Mouse (Mus musculus) lung, postnatal 14 days (tissue): ENCODE data around the gene Pign.

ENCODE experiments used
- DNase-seq: peaks from one replicate; pipeline ENCODE4 v3.0.0; 2021

Gene Pign

DNA sequence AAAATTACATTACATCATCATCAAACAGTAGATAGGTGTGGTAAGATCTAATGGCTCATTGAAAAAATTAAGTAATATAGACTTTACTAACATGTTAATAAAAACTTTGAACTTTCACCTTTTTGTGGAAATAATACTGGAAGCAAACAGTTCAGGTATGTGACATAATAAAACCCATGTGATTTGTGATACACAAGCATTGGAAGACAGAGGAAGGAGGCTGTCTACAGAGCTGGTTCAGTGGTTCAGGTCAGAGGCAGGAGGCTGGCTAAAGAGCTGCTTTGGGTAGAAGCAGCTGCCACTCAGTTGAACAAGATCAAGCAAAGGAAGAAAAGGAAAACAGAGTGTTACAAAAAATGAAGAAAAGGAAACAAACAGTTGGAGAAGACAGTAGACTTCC, 107.4 kb downstream of the Pign start:
- no peak for DNase-seq

DNA sequence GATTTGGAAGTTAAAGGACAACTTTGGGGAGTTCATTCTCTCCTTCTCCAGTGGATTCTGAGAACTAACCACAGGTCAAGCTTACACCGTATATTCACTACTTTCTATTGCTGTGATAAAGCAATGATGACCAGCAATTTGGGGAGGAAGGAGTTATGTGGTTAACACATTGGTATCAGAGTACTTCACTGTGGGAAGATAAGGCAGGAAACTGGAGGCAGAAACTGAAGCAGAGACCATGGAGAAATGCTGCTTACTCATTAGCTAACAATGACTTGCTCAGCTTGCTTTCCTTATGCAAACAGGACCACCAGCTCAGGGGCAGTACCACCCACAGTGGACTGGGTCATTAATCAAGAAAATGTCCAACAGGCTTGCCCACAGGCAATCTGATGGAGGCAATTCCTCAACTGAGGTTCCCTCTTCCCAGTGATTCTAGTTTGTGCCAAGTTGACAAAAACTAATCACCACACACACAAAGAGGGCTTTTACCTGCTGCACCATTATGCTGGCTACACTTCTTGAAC, 108.2 kb downstream of the Pign start:
- no peak for DNase-seq

DNA sequence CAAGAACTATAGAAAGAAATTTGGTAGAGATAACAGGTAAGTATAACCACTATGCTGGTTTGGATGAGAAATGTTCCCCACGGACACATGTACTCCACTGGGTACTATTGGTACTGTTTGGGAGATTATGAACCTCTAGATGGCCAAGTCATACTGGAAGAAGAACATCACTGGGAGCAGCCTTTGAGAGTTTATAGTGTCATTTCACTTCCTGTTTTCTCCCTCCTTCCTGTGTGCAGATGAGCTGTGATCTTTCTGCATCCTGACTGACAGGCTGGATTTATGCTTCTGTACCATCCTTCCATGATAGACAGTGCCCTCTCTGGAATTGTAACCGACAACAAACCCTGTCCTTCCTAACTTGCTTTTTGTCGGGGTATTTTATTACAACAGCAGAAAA, 110.3 kb downstream of the Pign start:
- no peak for DNase-seq

DNA sequence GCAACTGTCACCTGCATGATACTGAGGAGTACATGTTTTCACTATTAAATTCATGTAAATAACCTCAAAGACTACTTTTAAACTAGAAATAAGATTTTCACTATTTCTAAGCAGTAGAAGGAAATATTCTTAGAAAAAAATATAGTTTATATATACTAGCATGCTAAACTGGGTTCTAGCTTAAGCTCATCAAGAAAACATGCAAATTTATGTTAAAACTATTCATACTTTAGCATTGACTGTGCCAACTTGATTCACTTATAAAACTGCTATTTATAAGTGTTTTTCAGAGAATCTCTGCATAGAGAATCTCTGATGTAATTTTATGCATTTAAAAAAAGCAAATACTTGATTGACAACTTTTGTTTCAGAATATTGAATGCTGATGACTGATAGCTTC, 113.3 kb downstream of the Pign start:
- DNase-seq = no peak

DNA sequence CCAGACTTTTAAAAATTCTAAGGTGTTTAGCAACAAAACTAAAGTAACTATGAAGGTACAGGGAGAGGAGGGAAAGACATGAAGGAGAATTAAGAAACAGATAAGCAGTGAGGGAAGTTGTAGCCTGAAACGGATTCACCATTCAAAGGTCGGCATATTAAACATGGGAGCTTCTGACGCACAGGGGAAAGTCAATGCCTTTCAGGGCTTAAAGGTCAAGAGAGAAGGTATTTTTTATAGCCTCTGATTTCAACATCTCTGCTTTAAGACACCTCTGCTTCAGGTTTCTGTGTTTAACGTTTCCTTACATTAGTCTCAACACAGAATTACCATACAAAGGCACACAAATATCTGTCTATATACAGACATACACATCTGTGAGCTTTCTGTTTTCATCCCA, 113.8 kb downstream of the Pign start:
- DNase-seq = no peak

DNA sequence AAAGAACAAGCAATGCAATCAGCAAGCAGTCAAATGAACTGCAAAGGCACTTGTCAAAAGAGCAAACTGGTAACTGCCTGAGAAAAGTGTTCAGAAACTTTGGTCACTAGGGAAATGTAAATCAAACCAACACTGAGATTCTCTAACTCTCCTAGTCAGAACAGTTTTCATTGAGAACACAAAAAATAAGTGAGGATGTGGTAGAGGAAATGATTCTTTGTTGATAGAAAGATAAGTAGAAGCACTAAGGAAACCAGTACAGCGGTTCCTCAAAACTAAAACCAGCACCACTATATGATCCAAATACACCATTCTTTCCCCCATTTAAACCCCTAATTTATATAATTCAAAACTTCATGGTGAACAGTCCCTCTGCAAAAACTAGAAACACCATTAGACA, 120.4 kb downstream of the Pign start:
- no peak for DNase-seq

DNA sequence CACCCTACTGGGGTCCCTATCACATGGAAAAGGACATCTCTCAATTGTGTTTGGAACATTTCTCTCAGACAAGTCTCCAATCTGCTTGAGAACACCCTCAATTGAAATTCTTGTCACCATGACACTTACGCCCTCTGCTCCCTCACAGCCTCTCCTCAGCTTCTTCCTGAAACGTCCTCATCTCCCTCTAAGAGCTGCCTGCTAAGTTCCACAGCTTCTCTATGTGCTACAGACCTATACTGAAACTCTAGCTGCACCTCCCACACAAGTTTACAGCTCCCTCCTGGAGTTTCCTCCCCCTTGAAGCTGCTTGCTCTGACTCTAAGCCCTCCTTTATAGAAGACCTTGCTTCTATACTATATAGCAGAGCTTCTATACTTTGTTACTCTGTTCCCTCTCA, 139.7 kb downstream of the Pign start:
- DNase-seq = no peak

DNA sequence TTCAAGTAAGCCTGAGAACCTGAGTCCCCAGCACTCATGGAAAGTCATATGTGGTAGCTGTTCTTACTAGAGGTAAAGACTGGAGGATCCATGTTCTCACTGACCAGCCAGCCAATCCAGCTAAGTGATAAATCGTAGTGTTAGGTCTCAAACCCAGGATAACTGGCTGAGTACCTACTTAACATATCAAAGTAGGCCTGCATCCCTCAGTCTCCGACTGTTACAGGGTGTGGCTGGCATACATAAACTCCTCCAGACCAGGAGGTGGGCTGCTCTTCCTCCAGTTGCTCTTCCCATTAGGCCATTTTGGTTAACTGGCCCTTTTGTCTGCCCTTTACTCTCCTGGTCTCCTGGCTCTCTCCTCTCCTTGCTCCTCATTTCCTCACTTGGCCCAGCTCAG, 141.2 kb downstream of the Pign start:
- no peak for DNase-seq

DNA sequence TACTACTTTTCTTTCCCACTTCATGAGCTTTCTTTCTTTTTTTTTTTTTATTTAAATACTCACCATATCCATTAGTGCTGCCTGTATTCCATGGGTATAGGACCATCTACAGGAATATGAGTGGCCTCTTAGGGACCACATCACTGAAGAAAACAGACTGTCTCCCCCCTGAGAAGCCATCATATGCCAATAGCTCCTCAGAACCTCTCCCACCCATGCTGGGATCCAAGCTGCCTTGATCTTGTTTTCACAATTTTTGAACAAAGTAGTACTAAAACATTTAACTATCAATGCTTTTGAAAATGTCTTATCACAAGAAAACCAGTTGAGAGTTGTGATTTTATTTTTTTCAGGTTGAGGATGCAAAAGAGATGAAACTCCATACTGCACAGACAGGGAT, 145.4 kb downstream of the Pign start:
- no peak for DNase-seq

DNA sequence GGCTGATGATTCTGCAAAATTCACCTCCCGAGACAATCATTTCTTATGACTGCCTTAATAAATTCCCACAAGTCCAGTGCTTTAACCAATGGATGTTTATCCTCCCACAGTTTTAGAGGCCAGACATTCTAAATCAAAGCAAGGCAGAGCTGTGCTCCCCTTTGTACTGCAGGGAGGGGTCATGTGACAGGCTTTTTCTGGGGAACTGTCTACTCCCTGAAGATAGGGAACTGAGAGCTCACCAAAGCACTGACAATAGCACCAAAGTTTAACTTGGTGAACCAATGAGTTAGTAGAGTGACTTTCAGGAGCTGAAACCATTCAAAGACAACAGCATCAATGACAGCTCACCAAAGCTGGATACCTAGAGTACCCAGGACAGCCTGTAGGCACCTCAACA, 156.4 kb downstream of the Pign start:
- DNase-seq = no peak

DNA sequence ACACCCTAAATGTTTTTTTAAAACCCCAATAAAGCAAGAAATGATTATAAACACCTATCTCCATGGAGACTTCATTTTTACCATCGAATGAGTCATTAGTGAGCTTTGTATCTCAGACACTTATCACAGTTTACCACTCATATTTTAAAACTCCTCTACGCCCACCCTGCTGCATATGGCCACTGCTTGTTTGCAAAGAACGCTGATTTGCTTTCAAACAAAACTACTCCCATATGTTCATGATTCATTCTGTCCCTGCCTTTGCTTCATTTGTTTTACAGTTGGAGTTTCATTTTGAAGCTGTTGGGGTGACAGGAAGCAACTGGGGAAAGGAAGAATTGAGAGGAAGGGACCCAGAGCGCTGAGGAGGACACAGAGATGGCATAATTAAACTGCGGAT, 170.9 kb downstream of the Pign start:
- no peak for DNase-seq

DNA sequence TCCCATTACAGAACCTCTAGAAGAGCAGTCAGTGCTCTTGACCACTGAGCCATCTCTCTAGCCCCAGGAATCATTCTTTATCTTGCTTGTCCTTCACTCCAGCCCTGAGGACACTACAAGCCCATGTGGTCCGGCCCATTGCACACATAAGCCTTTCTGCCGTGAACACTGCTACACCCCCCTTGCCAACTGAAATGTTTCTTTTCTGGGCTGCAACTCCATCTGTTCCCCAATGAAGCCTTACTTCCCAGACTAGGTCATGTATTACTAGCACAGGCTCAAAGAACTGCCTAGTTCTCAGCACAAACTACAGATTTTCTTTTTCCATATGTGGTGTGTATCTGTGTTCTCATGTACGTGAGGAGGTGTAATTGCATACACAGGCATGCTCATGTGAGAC, 174.0 kb downstream of the Pign start:
- no peak for DNase-seq

DNA sequence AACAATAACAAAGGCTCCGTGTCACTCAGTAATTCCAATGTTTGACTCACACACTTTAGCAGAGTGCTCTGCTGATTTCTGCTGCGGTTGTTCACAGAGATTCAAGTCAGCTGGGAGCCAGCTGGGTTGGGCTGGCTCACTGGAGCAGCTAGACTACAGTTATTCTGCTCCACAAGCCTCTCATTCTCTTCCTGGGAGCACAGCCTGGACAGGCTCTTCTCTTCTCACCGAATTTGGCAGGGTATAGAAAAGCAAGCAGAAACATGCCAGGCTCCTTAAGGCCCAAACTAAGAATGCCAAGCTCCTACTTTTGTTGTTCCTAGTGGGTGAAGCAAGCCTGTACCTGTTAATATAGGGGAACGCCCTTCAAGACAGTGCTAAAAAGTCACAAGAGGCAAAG, 176.4 kb downstream of the Pign start:
- DNase-seq = no peak
